Mouse (Mus musculus): ENCODE data around the gene Cox11. TPM values are rescaled to one million over a fixed set of nuclear protein-coding genes. Genes with fewer than 3 reads are reported as not detected.

The Cox11 gene
- polyA plus RNA-seq, 1 experiment from 2014 or later = 42.3 TPM

- 84% methylated on average over 1 of the region's 1 CpGs for WGBS
- no peak overlapping the region for H3K27ac ChIP-seq (replicated peaks)
These were observed 10.2 kb upstream of the Cox11 start for GRCm38 (mm10) chr11:90627751-90628150.

GRCm38 (mm10) chr11:90632480-90632879, 5.5 kb upstream of the Cox11 start:
- WGBS = 71% methylated on average over 2 of the region's 2 CpGs

More at GRCm38 (mm10) chr11:90627751-90628150, 10.2 kb upstream of the Cox11 start:
- Histone ChIP-seq H3K9me3 (replicated peaks) (no peaks in the 10 kb centered on the region), H3K36me3 (0 out of 2 replicates have a peak, but pooled peaks cover 3% of the 10 kb centered on the region), H3K4me1 (peaks cover 3% of the 10 kb centered on the region; the same call in 1 of the 2 replicates), H3K4me2 (replicated peaks) (no peak overlapping the region), H3K27me3 (no peaks in the 10 kb centered on the region), H3K9ac (no peak overlapping the region), H3K4me3 (replicated peaks) (no peak overlapping the region)
- no peak for ATAC-seq (ENCODE audit: insufficient number of reproducible peaks, low FRiP score, low TSS enrichment, low read depth)

GRCm38 (mm10) chr11:90634661-90635060, 3.3 kb upstream of the Cox11 start:
- Histone ChIP-seq H3K4me1 (peaks cover 2% of the 10 kb centered on the region), H3K27ac (replicated peaks) (no peak overlapping the region), H3K9ac (no peak overlapping the region), H3K4me2 (replicated peaks) (no peak overlapping the region), H3K36me3 (no peaks in the 10 kb centered on the region), H3K4me3 (replicated peaks) (no peak overlapping the region), H3K27me3 (no peaks in the 10 kb centered on the region), H3K9me3 (replicated peaks) (no peaks in the 10 kb centered on the region)
- WGBS = 84% methylated on average over 3 of the region's 3 CpGs
- no peak for ATAC-seq (ENCODE audit: insufficient number of reproducible peaks, low FRiP score, low TSS enrichment, low read depth)

More at GRCm38 (mm10) chr11:90632480-90632879, 5.5 kb upstream of the Cox11 start:
- H3K9me3 ChIP-seq (replicated peaks) = no peaks in the 10 kb centered on the region
- no peak overlapping the region for H3K4me3 ChIP-seq (replicated peaks)
- ATAC-seq (ENCODE audit: insufficient number of reproducible peaks, low FRiP score, low TSS enrichment, low read depth) = no peak
- 0 out of 2 replicates have a peak, but pooled peaks cover 3% of the 10 kb centered on the region for H3K36me3 ChIP-seq
- no peaks in the 10 kb centered on the region for H3K27me3 ChIP-seq
- H3K9ac ChIP-seq = no peak overlapping the region
- no peak overlapping the region for H3K27ac ChIP-seq (replicated peaks)
- no peaks in the 10 kb centered on the region for H3K4me1 ChIP-seq
- no peak overlapping the region for H3K4me2 ChIP-seq (replicated peaks)

GRCm38 (mm10) chr11:90638312-90638830, 398 bp downstream of the Cox11 start:
- Histone ChIP-seq H3K9me3 (replicated peaks) (no peaks in the 10 kb centered on the region), H3K27ac (replicated peaks) (peak overlapping the region; percentile 98), H3K36me3 (peaks cover 11% of the 10 kb centered on the region), H3K4me1 (peaks cover 3% of the 10 kb centered on the region), H3K9ac (peak overlapping the region; percentile 98), H3K4me2 (replicated peaks) (peak overlapping the region; percentile 55), H3K27me3 (no peaks in the 10 kb centered on the region), H3K4me3 (replicated peaks) (peak overlapping the region; percentile 99)
- ATAC-seq (ENCODE audit: insufficient number of reproducible peaks, low FRiP score, low TSS enrichment, low read depth) = peak; percentile 69
- WGBS = under 1% methylated on average over 51 of the region's 54 CpGs

GRCm38 (mm10) chr11:90649777-90650176, 11.8 kb downstream of the Cox11 start:
- no peak overlapping the region for H3K9ac ChIP-seq
- no peak overlapping the region for H3K4me2 ChIP-seq (replicated peaks)
- no peak overlapping the region for H3K27ac ChIP-seq (replicated peaks)
- no peaks in the 10 kb centered on the region for H3K9me3 ChIP-seq (replicated peaks)
- H3K27me3 ChIP-seq = no peaks in the 10 kb centered on the region
- no peaks in the 10 kb centered on the region for H3K4me1 ChIP-seq
- ATAC-seq (ENCODE audit: insufficient number of reproducible peaks, low FRiP score, low TSS enrichment, low read depth) = no peak
- no peak overlapping the region for H3K4me3 ChIP-seq (replicated peaks)
- H3K36me3 ChIP-seq = peaks cover 57% of the 10 kb centered on the region
- 77% methylated on average over 6 of the region's 6 CpGs for WGBS

GRCm38 (mm10) chr11:90650231-90650885, 12.4 kb downstream of the Cox11 start:
- Histone ChIP-seq H3K4me3 (replicated peaks) (no peak overlapping the region), H3K27ac (replicated peaks) (no peak overlapping the region), H3K4me2 (replicated peaks) (no peak overlapping the region), H3K9me3 (replicated peaks) (no peaks in the 10 kb centered on the region), H3K36me3 (peaks cover 51% of the 10 kb centered on the region), H3K27me3 (no peaks in the 10 kb centered on the region), H3K9ac (no peak overlapping the region), H3K4me1 (no peaks in the 10 kb centered on the region)
- WGBS = 83% methylated on average over 9 of the region's 9 CpGs
- ATAC-seq (ENCODE audit: insufficient number of reproducible peaks, low FRiP score, low TSS enrichment, low read depth) = no peak

GRCm38 (mm10) chr11:90652603-90653002, 14.6 kb downstream of the Cox11 start:
- Histone ChIP-seq H3K9me3 (replicated peaks) (no peaks in the 10 kb centered on the region), H3K36me3 (peaks cover 52% of the 10 kb centered on the region), H3K27me3 (no peaks in the 10 kb centered on the region), H3K4me2 (replicated peaks) (no peak overlapping the region), H3K4me1 (no peaks in the 10 kb centered on the region), H3K27ac (replicated peaks) (no peak overlapping the region), H3K4me3 (replicated peaks) (no peak overlapping the region), H3K9ac (no peak overlapping the region)
- WGBS = 92% methylated on average over 4 of the region's 4 CpGs
- no peak for ATAC-seq (ENCODE audit: insufficient number of reproducible peaks, low FRiP score, low TSS enrichment, low read depth)

GRCm38 (mm10) chr11:90657527-90657926, 19.6 kb downstream of the Cox11 start:
- H3K27ac ChIP-seq (replicated peaks) = no peak overlapping the region
- WGBS = 91% methylated on average over 12 of the region's 12 CpGs
- H3K9me3 ChIP-seq (replicated peaks) = no peaks in the 10 kb centered on the region
- no peaks in the 10 kb centered on the region for H3K27me3 ChIP-seq
- no peak overlapping the region for H3K9ac ChIP-seq
- no peak overlapping the region for H3K4me2 ChIP-seq (replicated peaks)
- H3K36me3 ChIP-seq = peaks cover 31% of the 10 kb centered on the region
- ATAC-seq (ENCODE audit: insufficient number of reproducible peaks, low FRiP score, low TSS enrichment, low read depth) = no peak
- H3K4me1 ChIP-seq = no peaks in the 10 kb centered on the region
- no peak overlapping the region for H3K4me3 ChIP-seq (replicated peaks)

- Histone ChIP-seq H3K9me3 (replicated peaks) (no peaks in the 10 kb centered on the region), H3K27ac (replicated peaks) (no peak overlapping the region), H3K36me3 (peaks cover 24% of the 10 kb centered on the region), H3K27me3 (no peaks in the 10 kb centered on the region), H3K9ac (no peak overlapping the region), H3K4me2 (replicated peaks) (no peak overlapping the region), H3K4me1 (peaks cover 26% of the 10 kb centered on the region), H3K4me3 (replicated peaks) (no peak overlapping the region)
- 0 out of 2 replicates have a peak, but pooled peaks have one; percentile 22 for ATAC-seq (ENCODE audit: insufficient number of reproducible peaks, low FRiP score, low TSS enrichment, low read depth)
- WGBS = 45% methylated on average over 4 of the region's 4 CpGs
These were observed 22.7 kb downstream of the Cox11 start for GRCm38 (mm10) chr11:90660662-90661061.

GRCm38 (mm10) chr11:90663052-90663451, 25.1 kb downstream of the Cox11 start:
- peaks cover 37% of the 10 kb centered on the region for H3K4me1 ChIP-seq

GRCm38 (mm10) chr11:90663618-90664297, 25.8 kb downstream of the Cox11 start:
- Histone ChIP-seq H3K4me2 (replicated peaks) (no peak overlapping the region), H3K9me3 (replicated peaks) (no peaks in the 10 kb centered on the region), H3K4me1 (peaks cover 37% of the 10 kb centered on the region), H3K27me3 (no peaks in the 10 kb centered on the region), H3K4me3 (replicated peaks) (no peak overlapping the region), H3K9ac (no peak overlapping the region), H3K36me3 (peaks cover 6% of the 10 kb centered on the region; the same call in 1 of the 2 replicates), H3K27ac (replicated peaks) (peak overlapping the region; percentile 87)
- WGBS = 37% methylated on average over 5 of the region's 5 CpGs
- no peak for ATAC-seq (ENCODE audit: insufficient number of reproducible peaks, low FRiP score, low TSS enrichment, low read depth)

More at GRCm38 (mm10) chr11:90663052-90663451, 25.1 kb downstream of the Cox11 start:
- no peak overlapping the region for H3K27ac ChIP-seq (replicated peaks)
- no peaks in the 10 kb centered on the region for H3K27me3 ChIP-seq
- H3K9me3 ChIP-seq (replicated peaks) = no peaks in the 10 kb centered on the region
- no peak overlapping the region for H3K9ac ChIP-seq
- WGBS = 65% methylated on average over 3 of the region's 3 CpGs
- H3K4me3 ChIP-seq (replicated peaks) = no peak overlapping the region
- H3K36me3 ChIP-seq = peaks cover 7% of the 10 kb centered on the region; the same call in 1 of the 2 replicates
- no peak for ATAC-seq (ENCODE audit: insufficient number of reproducible peaks, low FRiP score, low TSS enrichment, low read depth)
- H3K4me2 ChIP-seq (replicated peaks) = no peak overlapping the region
